Mouse (Mus musculus): Measurements from ENCODE around the gene Srsf3. TPM values are rescaled to one million over a fixed set of nuclear protein-coding genes. Genes with fewer than 3 reads are reported as not detected.
A peak's percentile ranks its signal among the peaks of the same experiment; 100 is the strongest.

Gene Srsf3
- polyA plus RNA-seq, 1 experiment, result 214 TPM

- TF ChIP-seq POLR2A (IDR thresholded peaks at IDR 0.05; ENCODE audit: borderline replicate concordance, control insufficient read depth, low read depth, low read length) (no peak), CTCF (IDR thresholded peaks at IDR 0.05; ENCODE audit: control insufficient read depth, insufficient read depth, low read length) (no peak)
- Histone ChIP-seq H3K4me3 (replicated peaks; ENCODE audit: control insufficient read depth, low read depth, low read length) (peak overlapping the region; percentile 100), H3K4me1 (ENCODE audit: control insufficient read depth, insufficient read depth, low read length) (peaks cover 7% of the 10 kb centered on the region), H3K27ac (ENCODE audit: control insufficient read depth, insufficient read depth, low read depth, low read length, poor library complexity) (peak overlapping the region; percentile 95)
- 13% methylated on average over 8 of the region's 8 CpGs for WGBS
These were observed 24.1 kb upstream of the Srsf3 start for GRCm38 (mm10) chr17:29008326-29008650.

GRCm38 (mm10) chr17:29009181-29009580 is 23.2 kb upstream of the Srsf3 start:
- Histone ChIP-seq H3K4me3 (replicated peaks; ENCODE audit: control insufficient read depth, low read depth, low read length) (no peak overlapping the region), H3K4me1 (ENCODE audit: control insufficient read depth, insufficient read depth, low read length) (peaks cover 6% of the 10 kb centered on the region), H3K27ac (ENCODE audit: control insufficient read depth, insufficient read depth, low read depth, low read length, poor library complexity) (peak overlapping the region; percentile 36; the same call in 1 of the 2 replicates)
- TF ChIP-seq CTCF (IDR thresholded peaks at IDR 0.05; ENCODE audit: control insufficient read depth, insufficient read depth, low read length) (no peak), POLR2A (IDR thresholded peaks at IDR 0.05; ENCODE audit: borderline replicate concordance, control insufficient read depth, low read depth, low read length) (no peak)
- 35% methylated on average over 4 of the region's 4 CpGs for WGBS

DNA sequence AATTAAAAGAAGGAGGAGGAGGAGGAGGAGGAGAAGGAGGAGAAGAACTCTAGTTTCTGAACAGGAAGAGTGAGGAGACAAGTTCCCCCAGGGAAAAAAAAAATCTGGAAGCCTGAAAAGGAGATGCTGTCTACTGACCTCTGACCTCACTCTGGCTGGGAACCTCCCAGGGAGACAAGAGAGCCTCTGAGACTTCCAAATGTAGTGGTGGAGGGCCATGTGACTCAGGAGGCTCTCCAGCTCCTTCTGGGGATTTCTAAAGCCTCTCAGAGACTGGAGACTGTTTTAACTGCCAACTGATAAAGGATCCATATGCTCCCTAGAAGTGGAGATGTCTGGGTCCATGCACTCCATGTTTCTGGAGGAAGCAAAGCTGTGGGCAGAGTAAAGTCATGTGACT is 18.2 kb upstream of the Srsf3 start:
- peaks cover 2% of the 10 kb centered on the region for H3K4me1 ChIP-seq (ENCODE audit: control insufficient read depth, insufficient read depth, low read length)
- H3K27ac ChIP-seq (ENCODE audit: control insufficient read depth, insufficient read depth, low read depth, low read length, poor library complexity), result no peak overlapping the region
- H3K4me3 ChIP-seq (replicated peaks; ENCODE audit: control insufficient read depth, low read depth, low read length), result no peak overlapping the region
- TF ChIP-seq POLR2A (IDR thresholded peaks at IDR 0.05; ENCODE audit: borderline replicate concordance, control insufficient read depth, low read depth, low read length) (no peak), CTCF (IDR thresholded peaks at IDR 0.05; ENCODE audit: control insufficient read depth, insufficient read depth, low read length) (no peak)

GRCm38 (mm10) chr17:29015638-29016037 is 16.8 kb upstream of the Srsf3 start:
- H3K4me1 ChIP-seq (ENCODE audit: control insufficient read depth, insufficient read depth, low read length), result no peaks in the 10 kb centered on the region; the same call in none of the 2 replicates
- H3K4me3 ChIP-seq (replicated peaks; ENCODE audit: control insufficient read depth, low read depth, low read length), result no peak overlapping the region
- no peak for TF ChIP-seq POLR2A (IDR thresholded peaks at IDR 0.05; ENCODE audit: borderline replicate concordance, control insufficient read depth, low read depth, low read length)
- peak; percentile 64 for TF ChIP-seq CTCF (IDR thresholded peaks at IDR 0.05; ENCODE audit: control insufficient read depth, insufficient read depth, low read length)
- 38% methylated on average over 2 of the region's 2 CpGs for WGBS
- H3K27ac ChIP-seq (ENCODE audit: control insufficient read depth, insufficient read depth, low read depth, low read length, poor library complexity), result no peak overlapping the region

DNA sequence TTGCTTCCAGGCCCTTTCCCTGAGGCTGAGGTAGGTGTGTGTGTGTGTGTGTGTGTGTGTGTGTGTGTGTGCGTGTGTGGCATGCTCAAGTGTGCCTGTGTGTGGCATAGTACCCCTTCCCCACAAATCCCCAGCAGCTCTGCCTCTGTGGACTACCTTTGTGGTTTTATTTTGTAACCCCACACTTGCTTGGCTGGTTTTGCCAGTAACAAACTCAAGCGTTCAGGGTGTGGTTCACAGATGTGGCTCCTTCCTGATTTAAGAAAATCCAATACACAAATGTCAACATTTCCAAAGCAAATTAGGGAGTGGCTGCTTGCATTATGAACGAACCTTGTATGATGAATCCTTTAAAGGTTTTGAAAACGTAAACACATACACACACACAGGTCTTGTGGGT is 15.7 kb upstream of the Srsf3 start:
- Histone ChIP-seq H3K4me1 (ENCODE audit: control insufficient read depth, insufficient read depth, low read length) (no peaks in the 10 kb centered on the region; the same call in none of the 2 replicates), H3K27ac (ENCODE audit: control insufficient read depth, insufficient read depth, low read depth, low read length, poor library complexity) (no peak overlapping the region), H3K4me3 (replicated peaks; ENCODE audit: control insufficient read depth, low read depth, low read length) (no peak overlapping the region)
- no peak for TF ChIP-seq CTCF (IDR thresholded peaks at IDR 0.05; ENCODE audit: control insufficient read depth, insufficient read depth, low read length)
- no peak for TF ChIP-seq POLR2A (IDR thresholded peaks at IDR 0.05; ENCODE audit: borderline replicate concordance, control insufficient read depth, low read depth, low read length)
- WGBS, result 48% methylated on average over 4 of the region's 4 CpGs

DNA sequence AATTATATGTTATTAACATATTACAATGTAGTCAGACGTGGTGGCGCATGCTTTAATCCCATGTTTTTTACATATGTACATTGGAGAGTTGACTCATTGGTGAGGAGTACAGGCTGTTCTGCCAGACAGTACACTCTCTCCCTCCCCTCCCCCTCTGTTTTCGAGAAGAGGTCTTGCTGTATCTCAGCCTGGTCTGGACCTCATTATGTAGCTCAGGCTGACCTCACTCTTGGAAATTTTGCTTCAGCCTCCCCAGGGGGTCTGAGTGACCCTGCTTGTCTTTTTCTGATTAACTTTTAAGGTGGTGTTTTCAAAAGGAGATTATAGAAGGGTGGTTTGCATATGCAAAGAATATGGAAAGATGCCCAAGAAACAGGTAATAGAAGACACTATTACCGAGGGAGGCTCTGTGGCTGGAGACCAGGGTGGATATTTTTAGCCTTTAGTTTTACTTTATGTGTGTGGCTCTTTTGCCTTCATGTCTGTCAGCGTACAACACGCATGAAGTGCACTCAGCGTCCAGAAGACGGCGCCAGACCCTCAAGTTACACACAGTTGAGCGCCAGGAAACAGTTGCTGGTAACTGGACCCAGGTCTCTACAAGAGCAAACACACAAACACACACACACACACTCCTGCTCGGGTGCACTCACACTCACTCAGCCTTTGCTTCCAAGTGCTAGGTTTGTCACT is 14.0 kb upstream of the Srsf3 start:
- WGBS, result 65% methylated on average over 11 of the region's 11 CpGs
- no peak overlapping the region for H3K4me3 ChIP-seq (replicated peaks; ENCODE audit: control insufficient read depth, low read depth, low read length)
- TF ChIP-seq CTCF (IDR thresholded peaks at IDR 0.05; ENCODE audit: control insufficient read depth, insufficient read depth, low read length) (peak; percentile 69), POLR2A (IDR thresholded peaks at IDR 0.05; ENCODE audit: borderline replicate concordance, control insufficient read depth, low read depth, low read length) (no peak)
- no peaks in the 10 kb centered on the region; the same call in none of the 2 replicates for H3K4me1 ChIP-seq (ENCODE audit: control insufficient read depth, insufficient read depth, low read length)
- H3K27ac ChIP-seq (ENCODE audit: control insufficient read depth, insufficient read depth, low read depth, low read length, poor library complexity), result no peak overlapping the region

- no peak for TF ChIP-seq CTCF (IDR thresholded peaks at IDR 0.05; ENCODE audit: control insufficient read depth, insufficient read depth, low read length)
- no peak for TF ChIP-seq POLR2A (IDR thresholded peaks at IDR 0.05; ENCODE audit: borderline replicate concordance, control insufficient read depth, low read depth, low read length)
- Histone ChIP-seq H3K4me1 (ENCODE audit: control insufficient read depth, insufficient read depth, low read length) (peaks cover 4% of the 10 kb centered on the region), H3K4me3 (replicated peaks; ENCODE audit: control insufficient read depth, low read depth, low read length) (no peak overlapping the region), H3K27ac (ENCODE audit: control insufficient read depth, insufficient read depth, low read depth, low read length, poor library complexity) (no peak overlapping the region)
- WGBS, result 82% methylated on average over 7 of the region's 7 CpGs
These were observed 13.0 kb upstream of the Srsf3 start for GRCm38 (mm10) chr17:29019391-29019790.

DNA sequence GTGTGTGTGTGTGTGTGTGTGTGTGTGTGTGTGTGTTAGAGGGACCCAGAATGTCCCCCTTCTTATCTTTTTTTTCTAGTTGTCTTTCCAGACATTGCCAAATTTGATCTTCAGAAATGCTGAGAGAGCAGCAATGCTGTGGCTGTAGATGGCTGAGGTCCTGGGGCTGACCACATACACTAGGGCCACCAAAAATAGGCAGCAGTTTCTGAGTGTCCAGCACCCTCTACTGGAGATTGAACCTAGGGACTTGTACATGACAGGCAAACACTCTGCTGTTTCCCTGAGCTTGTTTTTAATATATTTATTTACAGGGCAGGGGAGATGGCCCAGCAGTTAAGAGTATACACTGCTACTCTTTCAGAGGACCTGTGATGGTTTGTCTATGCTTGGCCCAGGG is 12.0 kb upstream of the Srsf3 start:
- no peak overlapping the region for H3K4me3 ChIP-seq (replicated peaks; ENCODE audit: control insufficient read depth, low read depth, low read length)
- H3K27ac ChIP-seq (ENCODE audit: control insufficient read depth, insufficient read depth, low read depth, low read length, poor library complexity), result no peak overlapping the region
- TF ChIP-seq POLR2A (IDR thresholded peaks at IDR 0.05; ENCODE audit: borderline replicate concordance, control insufficient read depth, low read depth, low read length), result no peak
- peak; percentile 32; the same call in 1 of the 2 replicates for TF ChIP-seq CTCF (IDR thresholded peaks at IDR 0.05; ENCODE audit: control insufficient read depth, insufficient read depth, low read length)
- peaks cover 6% of the 10 kb centered on the region for H3K4me1 ChIP-seq (ENCODE audit: control insufficient read depth, insufficient read depth, low read length)

Data from bone marrow, adult 2 months (tissue).